Mouse (Mus musculus) liver, embryonic 13.5 days (tissue): ENCODE measurements at regions not wholly inside any gene's neighbourhood (a gene's known extent, or its start where the extent isn't known, plus 50 kb on each side); places are given as distances from the start of the nearest gene placed in this dataset.
A peak's percentile ranks its signal among the peaks of the same experiment; 100 is the strongest.

ENCODE experiments used
- ATAC-seq: fragments of 200-750 bp; cut with Nextera tagmentation; 2 replicates; pipeline ENCODE4 v1.8.0; 2017; ENCODE audit warnings: low read depth, mild to moderate bottlenecking, moderate number of reproducible peaks, moderate library complexity
- DNase-seq: peaks from one replicate; pipeline ENCODE4 v3.0.0; 2022
- H3K27ac ChIP-seq: fragments of 300-500 bp; sonication (generic); 2 replicates; pipeline ENCODE4 v1.5.1; 2015; ENCODE audit warnings: moderate library complexity, mild to moderate bottlenecking, inconsistent platforms
- H3K27me3 ChIP-seq: fragments of 300-500 bp; sonication (generic); 2 replicates; pipeline ENCODE4 v1.6.1; 2015; ENCODE audit warnings: mild to moderate bottlenecking, inconsistent platforms
- H3K36me3 ChIP-seq: fragments of 300-500 bp; sonication (generic); 2 replicates; pipeline ENCODE4 v1.6.1; 2015; ENCODE audit warnings: mild to moderate bottlenecking, inconsistent platforms
- H3K4me1 ChIP-seq: fragments of 300-500 bp; sonication (generic); replicated peaks from 2 replicates; pipeline ENCODE4 v1.6.1; 2015; ENCODE audit warnings: inconsistent platforms
- H3K4me2 ChIP-seq: fragments of 300-500 bp; sonication (generic); 2 replicates; pipeline ENCODE4 v1.6.1; 2015; ENCODE audit warnings: inconsistent platforms, mild to moderate bottlenecking, moderate library complexity
- H3K4me3 ChIP-seq: fragments of 300-500 bp; sonication (generic); replicated peaks from 2 replicates; pipeline ENCODE4 v1.5.1; 2015; ENCODE audit warnings: mild to moderate bottlenecking, inconsistent platforms
- H3K9ac ChIP-seq: fragments of 300-500 bp; sonication (generic); 2 replicates; pipeline ENCODE4 v1.6.1; 2015; ENCODE audit warnings: mild to moderate bottlenecking, inconsistent platforms
- H3K9me3 ChIP-seq: fragments of 300-500 bp; sonication (generic); replicated peaks from 2 replicates; pipeline ENCODE4 v1.6.1; 2016; ENCODE audit warnings: inconsistent platforms
- WGBS: fragments of 180-500 bp; shearing (Covaris S2); methylation state at CpG from one replicate; pipeline ENCODE4 v1.1.7; 2015; ENCODE audit not compliant: insufficient replicate concordance; 5-methylcytosine and 5-hydroxymethylcytosine counted together

GRCm38 (mm10) chr3:8751356-8751755 lies 858.5 kb downstream of the Zfp704 start:
- peaks cover 34% of the 10 kb centered on the region for H3K4me1 ChIP-seq
- 76% methylated on average over 10 of the region's 10 CpGs for WGBS
- no peak overlapping the region for H3K4me3 ChIP-seq
- 0 out of 2 replicates have a peak overlapping the region, but pooled peaks have one; percentile 6 for H3K4me2 ChIP-seq
- H3K27me3 ChIP-seq = no peaks in the 10 kb centered on the region
- DNase-seq (no peak), ATAC-seq (no peak)
- no peaks in the 10 kb centered on the region for H3K9me3 ChIP-seq
- no peaks in the 10 kb centered on the region for H3K36me3 ChIP-seq
- H3K27ac ChIP-seq = no peak overlapping the region
- no peak overlapping the region for H3K9ac ChIP-seq

GRCm38 (mm10) chr3:8750858-8751257 lies 859.0 kb downstream of the Zfp704 start:
- no peak overlapping the region for H3K4me3 ChIP-seq
- 0 out of 2 replicates have a peak overlapping the region, but pooled peaks have one; percentile 6 for H3K4me2 ChIP-seq
- H3K36me3 ChIP-seq = no peaks in the 10 kb centered on the region
- DNase-seq (no peak), ATAC-seq (no peak)
- no peaks in the 10 kb centered on the region for H3K27me3 ChIP-seq
- peaks cover 31% of the 10 kb centered on the region for H3K4me1 ChIP-seq
- 36% methylated on average over 4 of the region's 4 CpGs for WGBS
- no peak overlapping the region for H3K27ac ChIP-seq
- no peak overlapping the region for H3K9ac ChIP-seq
- H3K9me3 ChIP-seq = no peaks in the 10 kb centered on the region

- Histone ChIP-seq H3K4me1 (peaks cover 28% of the 10 kb centered on the region), H3K9ac (no peak overlapping the region), H3K27me3 (no peaks in the 10 kb centered on the region), H3K9me3 (no peaks in the 10 kb centered on the region), H3K4me2 (no peak overlapping the region), H3K27ac (no peak overlapping the region), H3K36me3 (no peaks in the 10 kb centered on the region), H3K4me3 (no peak overlapping the region)
- 86% methylated on average over 11 of the region's 11 CpGs for whole genome bisulfite sequencing
- DNase-seq = no peak
- ATAC-seq = no peak
Observed at GRCm38 (mm10) chr3:8750162-8750561, 859.7 kb downstream of the Zfp704 start.

GRCm38 (mm10) chr3:8747201-8747600 lies 862.7 kb downstream of the Zfp704 start:
- peaks cover 28% of the 10 kb centered on the region for H3K4me1 ChIP-seq
- no peaks in the 10 kb centered on the region for H3K9me3 ChIP-seq
- no peaks in the 10 kb centered on the region for H3K27me3 ChIP-seq
- H3K4me3 ChIP-seq = no peak overlapping the region
- peak overlapping the region; percentile 75 for H3K27ac ChIP-seq
- no peak overlapping the region for H3K9ac ChIP-seq
- no peaks in the 10 kb centered on the region for H3K36me3 ChIP-seq
- H3K4me2 ChIP-seq = peak overlapping the region; percentile 14; the same call in 1 of the 2 replicates
- WGBS = 10% methylated on average over 4 of the region's 4 CpGs
- ATAC-seq (peak; percentile 93), DNase-seq (peak; percentile 52)

GRCm38 (mm10) chr3:8746677-8747076 lies 863.2 kb downstream of the Zfp704 start:
- no peak overlapping the region for H3K4me3 ChIP-seq
- 91% methylated on average over 3 of the region's 3 CpGs for WGBS
- peak overlapping the region; percentile 75 for H3K27ac ChIP-seq
- no peak overlapping the region for H3K9ac ChIP-seq
- H3K4me2 ChIP-seq = peak overlapping the region; percentile 14; the same call in 1 of the 2 replicates
- no peak; the same call in 1 of the 2 replicates for ATAC-seq
- H3K9me3 ChIP-seq = no peaks in the 10 kb centered on the region
- DNase-seq = no peak
- H3K36me3 ChIP-seq = no peaks in the 10 kb centered on the region
- H3K27me3 ChIP-seq = no peaks in the 10 kb centered on the region
- peaks cover 28% of the 10 kb centered on the region for H3K4me1 ChIP-seq

GRCm38 (mm10) chr3:8746037-8746436 lies 863.8 kb downstream of the Zfp704 start:
- Histone ChIP-seq H3K27me3 (no peaks in the 10 kb centered on the region), H3K4me2 (no peak overlapping the region), H3K4me3 (no peak overlapping the region), H3K4me1 (peaks cover 28% of the 10 kb centered on the region), H3K27ac (no peak overlapping the region), H3K9ac (no peak overlapping the region), H3K9me3 (no peaks in the 10 kb centered on the region), H3K36me3 (no peaks in the 10 kb centered on the region)
- DNase-seq = no peak
- WGBS = 64% methylated on average over 1 of the region's 1 CpGs
- ATAC-seq = no peak

GRCm38 (mm10) chr3:8744857-8745256 lies 865.0 kb downstream of the Zfp704 start:
- Histone ChIP-seq H3K27me3 (no peaks in the 10 kb centered on the region), H3K9ac (no peak overlapping the region), H3K27ac (no peak overlapping the region), H3K4me2 (no peak overlapping the region), H3K9me3 (no peaks in the 10 kb centered on the region), H3K4me1 (peaks cover 28% of the 10 kb centered on the region), H3K4me3 (no peak overlapping the region), H3K36me3 (no peaks in the 10 kb centered on the region)
- no peak for ATAC-seq
- no peak for DNase-seq
- WGBS = 58% methylated on average over 6 of the region's 6 CpGs

GRCm38 (mm10) chr3:8743650-8744049 lies 866.2 kb downstream of the Zfp704 start:
- Histone ChIP-seq H3K4me1 (peaks cover 22% of the 10 kb centered on the region), H3K9me3 (no peaks in the 10 kb centered on the region), H3K36me3 (no peaks in the 10 kb centered on the region), H3K27ac (no peak overlapping the region), H3K4me3 (no peak overlapping the region), H3K27me3 (no peaks in the 10 kb centered on the region), H3K9ac (no peak overlapping the region), H3K4me2 (no peak overlapping the region)
- ATAC-seq = no peak
- no peak for DNase-seq
- 70% methylated on average over 7 of the region's 7 CpGs for WGBS

GRCm38 (mm10) chr3:8741266-8742023 lies 868.4 kb downstream of the Zfp704 start:
- H3K9me3 ChIP-seq = no peaks in the 10 kb centered on the region
- 49% methylated on average over 8 of the region's 8 CpGs for WGBS
- no peak overlapping the region for H3K27ac ChIP-seq
- peaks cover 2% of the 10 kb centered on the region for H3K4me1 ChIP-seq
- no peak overlapping the region for H3K4me2 ChIP-seq
- no peak for ATAC-seq
- no peak overlapping the region for H3K4me3 ChIP-seq
- H3K36me3 ChIP-seq = no peaks in the 10 kb centered on the region
- H3K27me3 ChIP-seq = 0 out of 2 replicates have a peak, but pooled peaks cover under 1% of the 10 kb centered on the region
- H3K9ac ChIP-seq = no peak overlapping the region
- DNase-seq = no peak

- ATAC-seq (no peak), DNase-seq (no peak)
- H3K4me1 ChIP-seq = no peaks in the 10 kb centered on the region; the same call in 1 of the 2 replicates
- no peaks in the 10 kb centered on the region for H3K36me3 ChIP-seq
- H3K9me3 ChIP-seq = no peaks in the 10 kb centered on the region
- peaks cover 6% of the 10 kb centered on the region; the same call in 1 of the 2 replicates for H3K27me3 ChIP-seq
- H3K4me2 ChIP-seq = no peak overlapping the region
- WGBS = 60% methylated on average over 5 of the region's 5 CpGs
- no peak overlapping the region for H3K9ac ChIP-seq
- no peak overlapping the region for H3K27ac ChIP-seq
- H3K4me3 ChIP-seq = no peak overlapping the region
Observed at GRCm38 (mm10) chr3:8740710-8741109, 869.2 kb downstream of the Zfp704 start.

GRCm38 (mm10) chr3:8739299-8739698 lies 870.6 kb downstream of the Zfp704 start:
- no peak overlapping the region for H3K27ac ChIP-seq
- H3K4me2 ChIP-seq = no peak overlapping the region
- H3K9me3 ChIP-seq = no peaks in the 10 kb centered on the region
- DNase-seq = no peak
- no peak overlapping the region for H3K4me3 ChIP-seq
- H3K9ac ChIP-seq = no peak overlapping the region
- H3K27me3 ChIP-seq = peaks cover 6% of the 10 kb centered on the region; the same call in 1 of the 2 replicates
- no peaks in the 10 kb centered on the region; the same call in 1 of the 2 replicates for H3K4me1 ChIP-seq
- H3K36me3 ChIP-seq = no peaks in the 10 kb centered on the region
- ATAC-seq = no peak
- WGBS = 83% methylated on average over 14 of the region's 14 CpGs
